ENCODE assay signal across 16 mouse cellular contexts in genomic region chr1:152820911-152821695, GRCm38 (mm10).
"Had no signal": no experiment of that assay in that cellular context is flagged by ENCODE, and none has a peak within 500 bp of the region (broad histone marks: within the 10 kb centered on the region; RNA-seq: fewer than 3 reads in every experiment).

No protein-coding gene starts in this region.

- H3K9ac ChIP-seq: kidney, embryonic 15.5 days; limb, embryonic 12.5 days; limb, embryonic 15.5 days; liver, embryonic 13.5 days had no signal

- DNase-seq: kidney, adult 2 months; kidney, postnatal 10 days; kidney, postnatal 36 days; layer of hippocampus, postnatal 36 days; liver, embryonic 13.5 days; lung, adult 2 months; lung, postnatal 14 days; lung, postnatal 4 days; midbrain, embryonic 14.5 days; thymus, postnatal 4 days had no signal

- H3K27ac ChIP-seq: kidney, embryonic 15.5 days; left cerebral cortex, adult 2 months; limb, embryonic 12.5 days; limb, embryonic 15.5 days; liver, embryonic 13.5 days; stomach, postnatal 0 days had no signal

- H3K9me3 ChIP-seq: kidney, embryonic 15.5 days; limb, embryonic 15.5 days; liver, embryonic 13.5 days had no signal

- H3K4me2 ChIP-seq: kidney, embryonic 15.5 days; limb, embryonic 12.5 days; limb, embryonic 15.5 days; liver, embryonic 13.5 days; midbrain, embryonic 11.5 days had no signal

- H3K27me3 ChIP-seq: kidney, embryonic 15.5 days; limb, embryonic 12.5 days; limb, embryonic 15.5 days; liver, embryonic 13.5 days had no signal

- H3K4me3 ChIP-seq: kidney, embryonic 15.5 days; left cerebral cortex, adult 2 months; limb, embryonic 12.5 days; limb, embryonic 15.5 days; liver, embryonic 13.5 days had no signal

- H3K4me1 ChIP-seq: limb, embryonic 15.5 days had no signal

- H3K36me3 ChIP-seq: kidney, embryonic 15.5 days; limb, embryonic 12.5 days; limb, embryonic 15.5 days; liver, embryonic 13.5 days had no signal
